Mouse (Mus musculus) forebrain, embryonic 11.5 days (tissue): Measurements from ENCODE around the gene Acly. TPM values are rescaled to one million over a fixed set of nuclear protein-coding genes. Genes with fewer than 3 reads are reported as not detected.

Source experiments
- ATAC-seq: fragments of 200-750 bp; cut with Nextera tagmentation; replicated peaks from 2 replicates; pipeline ENCODE4 v1.8.0; 2017; ENCODE audit warnings: moderate TSS enrichment; ENCODE audit not compliant: low FRiP score
- DNase-seq: peaks from one replicate; pipeline ENCODE4 v3.0.0-alpha.2; 2017; ENCODE audit warnings: low spot score
- H3K27ac ChIP-seq: fragments of 300-500 bp; sonication (generic); 2 replicates; pipeline ENCODE4 v1.5.1; 2014; ENCODE audit warnings: low read depth, low read length
- H3K27me3 ChIP-seq: fragments of 300-500 bp; sonication (generic); 2 replicates; pipeline ENCODE4 v1.6.1; 2014; ENCODE audit warnings: mild to moderate bottlenecking, low read length, mixed read lengths; ENCODE audit not compliant: control insufficient read depth, insufficient read depth
- H3K36me3 ChIP-seq: fragments of 300-500 bp; sonication (generic); 2 replicates; pipeline ENCODE4 v1.6.1; 2014; ENCODE audit warnings: mild to moderate bottlenecking, low read length, moderate library complexity, mixed read lengths; ENCODE audit not compliant: control insufficient read depth, insufficient read depth
- H3K4me1 ChIP-seq: fragments of 300-500 bp; sonication (generic); replicated peaks from 2 replicates; pipeline ENCODE4 v1.6.1; 2014; ENCODE audit warnings: low read length, mixed read lengths; ENCODE audit not compliant: control insufficient read depth, insufficient read depth
- H3K4me2 ChIP-seq: fragments of 300-500 bp; sonication (generic); 2 replicates; pipeline ENCODE4 v1.6.1; 2014; ENCODE audit warnings: low read depth, mild to moderate bottlenecking, low read length, moderate library complexity, mixed read lengths; ENCODE audit not compliant: severe bottlenecking
- H3K4me3 ChIP-seq: fragments of 300-500 bp; sonication (generic); 2 replicates; pipeline ENCODE4 v1.5.1; 2014; ENCODE audit warnings: low read depth, low read length
- H3K9ac ChIP-seq: fragments of 300-500 bp; sonication (generic); 2 replicates; pipeline ENCODE4 v1.6.1; 2014; ENCODE audit warnings: low read length
- H3K9me3 ChIP-seq: fragments of 300-500 bp; sonication (generic); 2 replicates; pipeline ENCODE4 v1.6.1; 2016; ENCODE audit warnings: low read length, mixed read lengths; ENCODE audit not compliant: control insufficient read depth
- WGBS: fragments of 180-500 bp; shearing (Covaris S2); extraction: QIAGEN DNeasy Blood & Tissue Kit; methylation state at CpG from one replicate; pipeline ENCODE4 v1.1.7; 2014; 5-methylcytosine and 5-hydroxymethylcytosine counted together
- polyA plus RNA-seq: library from polyadenylated mRNA; unstranded; fragments of >200 nt; fragmentation: Nextera tagmentation; extraction: Ambion mirVana; gene quantifications from 2 replicates; pipeline ENCODE4 v1.2.1, GENCODE M21; 2014

Acly gene
- polyA plus RNA-seq, 1 experiment from 2014 or later: 294 TPM

- H3K4me1 ChIP-seq: peaks cover 10% of the 10 kb centered on the region; the same call in 1 of the 2 replicates
- WGBS: 4% methylated on average over 15 of the region's 15 CpGs
- H3K27ac ChIP-seq: no peak overlapping the region
- DNase-seq: no peak
- peak overlapping the region; percentile 98 for H3K4me2 ChIP-seq
- H3K27me3 ChIP-seq: no peaks in the 10 kb centered on the region
- peak overlapping the region; percentile 88 for H3K4me3 ChIP-seq
- no peaks in the 10 kb centered on the region for H3K9me3 ChIP-seq
- no peak for ATAC-seq
- H3K9ac ChIP-seq: peak overlapping the region; percentile 98
- peaks cover 12% of the 10 kb centered on the region for H3K36me3 ChIP-seq
Measured at GRCm38 (mm10) chr11:100526052-100526816, 1.6 kb downstream of the Acly start.

- no peak for DNase-seq
- Histone ChIP-seq H3K4me2 (peak overlapping the region; percentile 98), H3K4me1 (peaks cover 10% of the 10 kb centered on the region; the same call in 1 of the 2 replicates), H3K27me3 (no peaks in the 10 kb centered on the region), H3K27ac (no peak overlapping the region), H3K9ac (peak overlapping the region; percentile 98), H3K9me3 (no peaks in the 10 kb centered on the region), H3K4me3 (peak overlapping the region; percentile 88; the same call in 1 of the 2 replicates), H3K36me3 (peaks cover 14% of the 10 kb centered on the region)
- no peak for ATAC-seq
- WGBS: 63% methylated on average over 11 of the region's 11 CpGs
Measured at GRCm38 (mm10) chr11:100524987-100525630, 2.7 kb downstream of the Acly start.

DNA sequence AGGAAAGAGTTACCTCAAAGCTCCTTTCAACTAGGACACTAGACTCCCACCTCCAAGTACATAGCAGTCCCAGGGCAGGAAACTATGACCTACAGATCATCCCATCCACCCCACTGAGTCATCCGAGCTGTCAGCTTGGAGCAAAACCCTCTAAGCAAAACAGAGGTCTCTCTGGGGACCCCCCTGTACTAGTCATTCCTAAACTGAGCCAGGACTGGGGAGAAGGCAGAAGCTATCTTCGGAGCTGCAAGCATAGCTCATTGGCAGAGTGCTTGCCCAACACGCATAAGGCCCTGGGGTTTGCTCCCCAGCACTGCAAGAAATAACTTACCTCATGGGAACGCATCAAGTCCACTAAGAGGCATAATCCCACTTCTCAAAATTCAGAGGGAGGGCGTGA lies 3.4 kb downstream of the Acly start:
- Histone ChIP-seq H3K4me1 (peaks cover 10% of the 10 kb centered on the region; the same call in 1 of the 2 replicates), H3K27ac (no peak overlapping the region), H3K4me3 (no peak overlapping the region), H3K4me2 (no peak overlapping the region), H3K9ac (no peak overlapping the region), H3K36me3 (peaks cover 17% of the 10 kb centered on the region), H3K27me3 (no peaks in the 10 kb centered on the region), H3K9me3 (no peaks in the 10 kb centered on the region)
- no peak for DNase-seq
- ATAC-seq: no peak
- WGBS: 85% methylated on average over 5 of the region's 5 CpGs

- Histone ChIP-seq H3K9ac (no peak overlapping the region), H3K4me3 (no peak overlapping the region), H3K36me3 (peaks cover 20% of the 10 kb centered on the region), H3K4me1 (peaks cover 5% of the 10 kb centered on the region; the same call in 1 of the 2 replicates), H3K4me2 (no peak overlapping the region), H3K9me3 (no peaks in the 10 kb centered on the region), H3K27me3 (no peaks in the 10 kb centered on the region), H3K27ac (no peak overlapping the region)
- ATAC-seq (no peak), DNase-seq (no peak)
- 87% methylated on average over 15 of the region's 15 CpGs for WGBS
Measured at GRCm38 (mm10) chr11:100520838-100521237, 7.0 kb downstream of the Acly start.

GRCm38 (mm10) chr11:100519188-100519587 lies 8.6 kb downstream of the Acly start:
- DNase-seq (no peak), ATAC-seq (no peak)
- Histone ChIP-seq H3K27me3 (no peaks in the 10 kb centered on the region), H3K9ac (no peak overlapping the region), H3K4me3 (no peak overlapping the region), H3K4me2 (no peak overlapping the region), H3K4me1 (no peaks in the 10 kb centered on the region), H3K27ac (no peak overlapping the region), H3K9me3 (no peaks in the 10 kb centered on the region), H3K36me3 (peaks cover 21% of the 10 kb centered on the region)
- WGBS: 88% methylated on average over 7 of the region's 7 CpGs

DNA sequence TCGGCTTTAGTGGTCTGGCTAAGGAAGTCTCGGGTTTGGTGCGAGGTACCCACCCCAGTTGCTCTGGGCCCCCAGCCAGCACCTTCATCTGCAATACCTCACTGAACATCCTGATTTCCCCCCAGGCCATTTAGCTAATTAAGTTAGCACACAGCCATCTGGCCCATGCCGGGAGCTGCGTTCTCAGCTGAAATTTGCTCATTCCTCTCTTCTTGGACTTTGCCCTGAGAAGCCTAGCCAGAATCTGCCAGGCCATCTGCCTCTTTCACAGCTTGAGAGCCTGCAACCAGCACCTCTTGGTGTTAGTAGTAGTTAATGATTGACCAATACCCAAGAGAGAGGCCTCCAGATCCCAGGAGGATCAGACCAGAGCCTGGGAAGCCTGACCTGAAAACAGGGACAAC lies 9.6 kb downstream of the Acly start:
- no peak for ATAC-seq

GRCm38 (mm10) chr11:100516291-100516690 lies 11.5 kb downstream of the Acly start:
- DNase-seq: no peak
- no peak overlapping the region for H3K9ac ChIP-seq

More for the DNA sequence above, 9.6 kb downstream of the Acly start:
- Histone ChIP-seq H3K36me3 (peaks cover 24% of the 10 kb centered on the region), H3K4me3 (no peak overlapping the region), H3K27me3 (no peaks in the 10 kb centered on the region), H3K4me2 (no peak overlapping the region), H3K9ac (no peak overlapping the region), H3K27ac (no peak overlapping the region), H3K4me1 (no peaks in the 10 kb centered on the region), H3K9me3 (no peaks in the 10 kb centered on the region)
- DNase-seq: no peak
- 74% methylated on average over 5 of the region's 5 CpGs for WGBS

DNA sequence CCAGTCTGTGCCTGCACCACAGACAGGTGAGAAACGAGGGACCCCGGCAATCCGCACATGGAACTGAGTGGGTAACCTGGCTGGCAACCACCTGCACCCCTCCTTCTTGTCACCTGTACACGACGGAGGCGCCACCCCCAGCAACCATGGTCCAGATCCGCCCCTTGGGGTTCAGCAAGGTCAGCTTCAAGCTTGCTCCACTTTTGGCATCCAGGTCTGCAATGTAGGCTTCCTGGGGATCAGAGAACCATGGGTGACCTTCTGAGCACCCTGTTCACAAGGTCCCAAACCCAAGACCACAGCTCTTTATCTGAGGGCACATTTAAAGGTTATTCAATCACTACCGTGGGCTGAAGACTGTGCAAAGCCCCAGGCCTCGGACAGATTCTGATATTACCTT lies 12.0 kb downstream of the Acly start:
- ATAC-seq (no peak), DNase-seq (no peak)
- Histone ChIP-seq H3K9ac (no peak overlapping the region), H3K27ac (no peak overlapping the region), H3K27me3 (no peaks in the 10 kb centered on the region), H3K9me3 (no peaks in the 10 kb centered on the region), H3K4me1 (no peaks in the 10 kb centered on the region), H3K4me3 (no peak overlapping the region), H3K36me3 (peaks cover 21% of the 10 kb centered on the region), H3K4me2 (no peak overlapping the region)
- WGBS: 92% methylated on average over 9 of the region's 9 CpGs

More at GRCm38 (mm10) chr11:100516291-100516690, 11.5 kb downstream of the Acly start:
- H3K27ac ChIP-seq: no peak overlapping the region
- H3K4me1 ChIP-seq: no peaks in the 10 kb centered on the region
- ATAC-seq: no peak
- H3K27me3 ChIP-seq: no peaks in the 10 kb centered on the region
- H3K36me3 ChIP-seq: peaks cover 21% of the 10 kb centered on the region
- H3K9me3 ChIP-seq: no peaks in the 10 kb centered on the region
- H3K4me2 ChIP-seq: no peak overlapping the region
- WGBS: 89% methylated on average over 9 of the region's 9 CpGs
- H3K4me3 ChIP-seq: no peak overlapping the region
